Mouse (Mus musculus): ENCODE measurements around the gene Kcnn4.
"Not testable (repeated sequence)": the region's sequence is repeated elsewhere in the genome, so short reads cannot be mapped to it uniquely, and the experiment has no call there.

Kcnn4 gene

DNA sequence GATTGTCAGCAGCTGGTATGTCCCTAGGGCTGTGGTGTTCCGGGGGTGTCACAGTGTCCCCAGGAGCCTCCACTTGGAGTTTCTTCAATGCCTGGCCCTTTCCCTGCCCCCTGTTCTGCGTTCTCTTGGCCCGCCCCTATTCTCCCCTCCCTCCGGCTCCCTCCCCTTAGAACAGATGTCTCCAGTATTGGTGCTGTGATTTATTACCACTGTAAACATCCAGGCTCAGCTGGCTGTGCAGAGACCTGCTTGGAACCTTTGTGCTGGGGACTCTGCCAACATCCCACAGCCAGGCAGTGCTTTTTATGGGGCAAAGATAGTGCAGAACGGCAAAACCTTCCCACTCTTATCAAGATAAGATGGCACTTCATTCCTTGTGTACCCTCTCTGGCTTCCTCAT, 21.0 kb downstream of the Kcnn4 start:
- DNase-seq (ENCODE audit: low spot score in 2 of 2) = no peak

GRCm38 (mm10) chr7:24391687-24392086, 21.6 kb downstream of the Kcnn4 start:
- DNase-seq (ENCODE audit: low spot score in 2 of 2) = no peak

GRCm38 (mm10) chr7:24394054-24394453, 24.0 kb downstream of the Kcnn4 start:
- DNase-seq (ENCODE audit: low spot score in 2 of 2) = no peak

GRCm38 (mm10) chr7:24394475-24395161, 24.6 kb downstream of the Kcnn4 start:
- no peak for DNase-seq (ENCODE audit: low spot score in 2 of 2)

- DNase-seq (ENCODE audit: low spot score in 2 of 2) = no peak
Observed at GRCm38 (mm10) chr7:24396832-24397231, 26.8 kb downstream of the Kcnn4 start.

GRCm38 (mm10) chr7:24398364-24398913, 28.4 kb downstream of the Kcnn4 start:
- no peak for DNase-seq (ENCODE audit: low spot score in 2 of 2)

GRCm38 (mm10) chr7:24399256-24400081, 29.4 kb downstream of the Kcnn4 start, which contains the start of gene Smg9:
Gene Smg9, plus strand, starts transcription at chr7:24399619.
- DNase-seq (ENCODE audit: low spot score in 2 of 2) = peak; percentile 81 to 95

GRCm38 (mm10) chr7:24400082-24400452, 30.0 kb downstream of the Kcnn4 start:
- no peak for DNase-seq (ENCODE audit: low spot score in 2 of 2)

- DNase-seq (ENCODE audit: low spot score in 2 of 2) = not testable (repeated sequence)
Observed at GRCm38 (mm10) chr7:24400489-24400888, 30.4 kb downstream of the Kcnn4 start.

DNA sequence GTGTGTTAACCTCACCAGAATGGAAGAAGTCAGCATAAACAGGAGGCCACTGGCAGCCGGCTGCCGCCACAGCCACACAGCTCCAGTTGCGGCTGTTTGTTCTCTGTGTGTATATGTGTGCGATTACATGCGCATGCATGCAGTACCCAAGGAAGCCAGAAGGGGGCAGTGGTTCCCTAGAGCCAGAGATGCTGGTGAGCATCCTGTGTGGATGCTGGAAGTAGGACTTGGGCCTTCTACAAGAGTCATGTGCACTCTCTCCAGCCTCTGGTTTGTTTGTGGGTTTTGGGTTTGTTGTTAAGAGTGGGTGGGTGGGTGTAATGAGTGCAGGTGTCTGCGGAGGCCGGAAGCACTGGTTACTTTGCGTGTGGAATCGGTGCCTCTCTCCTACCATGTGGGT, 32.8 kb downstream of the Kcnn4 start:
- no peak for DNase-seq (ENCODE audit: low spot score in 2 of 2)

DNA sequence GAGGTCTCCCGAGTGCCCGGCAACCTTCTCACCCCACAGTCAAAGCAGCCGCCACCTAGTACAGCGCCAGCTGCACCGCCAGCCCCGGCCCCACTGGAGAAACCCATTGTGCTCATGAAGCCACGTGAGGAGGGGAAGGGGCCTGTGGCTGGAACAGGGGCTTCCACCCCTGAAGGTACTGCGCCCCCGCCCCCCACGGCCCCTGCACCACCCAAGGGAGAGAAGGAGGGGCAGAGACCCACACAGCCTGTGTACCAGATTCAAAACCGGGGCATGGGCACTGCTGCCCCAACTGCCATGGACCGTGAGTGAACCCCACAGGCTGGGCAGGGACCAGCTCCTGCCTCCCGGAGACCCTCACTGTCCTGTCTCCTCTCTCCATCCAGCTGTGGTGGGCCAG, 35.6 kb downstream of the Kcnn4 start:
- no peak for DNase-seq (ENCODE audit: low spot score in 2 of 2)

DNA sequence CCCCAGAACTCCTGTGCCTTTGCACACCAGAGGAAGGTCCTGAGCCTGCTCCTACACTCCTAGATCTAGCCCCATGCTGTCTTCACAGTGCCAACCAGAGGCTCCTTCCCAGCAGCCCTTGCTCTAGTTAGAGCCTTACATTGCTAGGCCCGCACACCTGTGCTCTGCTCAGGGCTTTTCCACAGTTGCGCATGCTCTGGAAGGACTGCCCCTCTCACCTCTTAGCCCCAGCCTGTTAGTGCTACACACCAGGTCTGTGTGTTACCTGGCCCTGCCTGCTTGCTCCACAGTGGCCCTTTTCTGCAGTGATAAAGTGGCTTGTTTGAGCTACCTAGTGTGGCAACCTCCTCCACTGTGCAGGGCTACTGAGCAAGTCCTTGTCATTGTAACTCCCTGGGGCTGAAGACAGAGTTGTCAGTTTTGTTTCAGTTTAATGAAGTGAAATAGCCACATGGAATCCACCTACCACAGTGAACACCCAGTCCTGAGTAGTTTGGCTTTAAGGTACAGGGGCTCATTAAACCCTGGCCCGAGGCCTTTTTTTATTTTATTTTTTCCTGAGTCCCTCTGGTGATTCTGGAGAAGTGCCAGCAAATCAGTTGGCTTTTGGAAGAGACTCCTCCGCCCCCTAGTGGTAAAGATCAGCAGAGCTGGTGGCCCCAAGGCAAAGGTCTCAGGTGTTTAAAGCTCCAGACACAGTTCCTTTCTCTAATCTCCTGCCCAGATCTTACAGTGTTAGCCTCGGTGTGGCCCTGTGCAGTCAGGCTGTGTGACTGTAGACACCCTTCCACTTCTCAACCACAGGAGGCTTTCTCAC, 36.7 kb downstream of the Kcnn4 start:
- peak in 1 of 2 experiments; percentile 76 for DNase-seq (ENCODE audit: low spot score in 2 of 2)

- no peak for DNase-seq (ENCODE audit: low spot score in 2 of 2)
Observed at GRCm38 (mm10) chr7:24408186-24408585, 38.1 kb downstream of the Kcnn4 start.

GRCm38 (mm10) chr7:24410123-24410522, 40.1 kb downstream of the Kcnn4 start:
- no peak for DNase-seq (ENCODE audit: low spot score in 2 of 2)

- no peak for DNase-seq (ENCODE audit: low spot score in 2 of 2)
Observed at GRCm38 (mm10) chr7:24410831-24411230, 40.8 kb downstream of the Kcnn4 start.

DNA sequence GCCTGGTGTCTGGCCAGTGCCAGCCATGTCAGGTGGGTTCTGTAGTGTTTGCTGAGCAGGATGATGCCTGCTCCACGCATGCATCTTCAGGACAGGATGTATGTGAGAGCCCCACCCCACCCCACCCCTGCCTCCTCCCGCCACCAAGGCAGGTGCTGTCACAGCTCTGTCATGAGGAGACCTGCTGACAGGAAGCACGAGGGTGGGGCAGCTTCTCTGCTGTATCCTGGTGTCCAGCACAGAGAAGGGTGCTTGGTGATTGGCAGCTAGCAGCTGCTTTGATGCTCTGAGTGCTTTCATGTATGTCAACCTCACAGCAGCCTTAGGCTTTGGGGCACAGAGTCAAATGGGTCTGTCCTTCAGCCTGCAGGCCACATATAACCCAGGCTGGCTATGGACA, 43.6 kb downstream of the Kcnn4 start:
- no peak for DNase-seq (ENCODE audit: low spot score in 2 of 2)

DNA sequence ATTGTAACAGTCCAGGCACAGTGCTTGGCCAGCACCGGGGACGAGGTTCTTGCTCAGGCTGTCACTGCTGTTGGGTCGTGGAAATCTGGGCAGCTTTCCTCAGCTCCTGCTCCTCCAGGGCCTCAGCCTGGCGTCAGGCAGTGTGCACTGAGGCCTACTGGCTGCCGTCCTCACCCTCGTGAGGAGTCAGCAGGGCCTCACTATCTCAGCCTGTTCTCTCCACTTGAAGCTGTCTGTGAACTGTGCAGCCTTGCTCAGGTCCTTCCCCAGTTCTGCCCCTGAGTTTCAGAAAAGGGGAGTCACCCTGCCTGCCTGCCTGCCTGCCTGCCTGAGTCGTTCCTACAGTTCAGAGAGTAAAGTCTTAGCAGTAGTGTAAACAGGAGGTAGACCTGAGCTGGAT, 45.2 kb downstream of the Kcnn4 start:
- DNase-seq (ENCODE audit: low spot score in 2 of 2) = no peak

DNA sequence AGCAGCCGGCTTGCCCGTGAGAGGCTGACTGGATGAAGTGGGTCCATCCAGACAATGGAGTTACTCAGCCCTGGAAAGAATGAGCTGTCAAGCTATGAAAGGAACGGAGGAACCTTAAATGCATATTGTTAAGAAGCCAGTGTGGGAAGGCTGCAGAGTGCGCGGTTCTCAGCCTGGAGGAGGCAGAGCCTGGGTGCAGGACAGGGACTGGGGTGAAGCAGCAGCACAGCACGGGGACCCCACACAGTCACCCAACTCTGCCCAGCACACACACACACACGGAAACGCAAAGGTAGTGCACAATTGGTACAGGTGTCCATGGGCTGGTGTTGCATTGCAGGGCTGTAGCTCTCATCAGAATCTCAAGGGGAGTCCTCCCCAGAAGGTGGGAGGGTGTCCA, 49.5 kb downstream of the Kcnn4 start:
- no peak for DNase-seq (ENCODE audit: low spot score in 2 of 2)

DNA sequence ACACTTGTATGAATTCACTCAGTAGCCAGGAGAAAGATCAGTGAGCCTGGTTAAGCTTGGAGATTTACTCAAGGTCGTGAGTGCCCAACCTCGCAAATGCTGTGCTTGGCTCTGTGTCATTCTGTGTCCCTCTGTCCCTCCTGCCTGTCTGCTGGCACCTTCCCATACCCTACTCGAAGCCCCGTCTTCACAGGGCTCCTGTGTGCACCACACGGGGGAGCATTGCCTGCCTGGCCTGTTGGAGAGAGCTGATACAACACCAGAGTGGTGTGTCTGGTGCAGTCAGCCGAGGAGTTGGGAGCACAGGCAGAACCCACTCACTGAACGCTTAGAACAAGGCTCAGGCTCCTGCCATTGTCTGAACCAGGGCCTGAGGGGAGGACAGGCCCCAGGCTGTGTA, 51.6 kb downstream of the Kcnn4 start:
- no peak for DNase-seq (ENCODE audit: low spot score in 2 of 2)

GRCm38 (mm10) chr7:24422251-24422650, 52.2 kb downstream of the Kcnn4 start:
- peak in 1 of 2 experiments; percentile 52 for DNase-seq (ENCODE audit: low spot score in 2 of 2)

DNA sequence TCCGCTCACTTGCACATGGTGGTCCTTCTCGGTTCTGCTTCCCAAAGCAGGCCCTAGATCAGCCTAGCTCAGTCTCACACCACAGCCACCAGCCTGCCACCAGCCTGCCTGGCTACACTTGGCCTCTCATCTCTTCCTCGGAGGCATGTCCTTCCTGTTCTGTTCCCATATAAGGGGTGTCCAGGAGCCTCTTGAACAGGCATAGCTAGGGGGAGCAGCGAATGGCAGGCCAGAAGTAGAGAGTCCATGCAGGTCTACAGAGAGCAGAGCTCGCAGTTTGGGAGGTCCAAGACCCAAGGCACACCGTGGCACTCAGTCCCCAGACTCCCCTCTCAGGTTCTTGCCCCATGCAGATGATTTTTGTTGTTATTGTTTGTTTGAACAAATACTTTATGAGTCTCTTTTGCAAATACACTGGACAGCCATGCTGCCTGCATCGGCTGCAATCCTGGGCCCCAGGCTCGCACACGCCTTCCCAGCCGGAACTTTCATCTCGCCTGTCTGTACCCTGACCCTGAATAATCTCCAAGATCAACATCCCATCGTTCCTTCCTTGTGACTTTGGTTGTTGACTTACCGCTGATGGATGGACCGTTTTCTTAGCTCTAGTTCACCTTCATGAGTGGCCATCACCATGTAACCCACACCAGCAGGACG, 53.2 kb downstream of the Kcnn4 start:
- no peak for DNase-seq (ENCODE audit: low spot score in 2 of 2)

Data from cerebellum, postnatal 4 days (tissue).